Mouse (Mus musculus) frontal cortex, adult 2 months (tissue): ENCODE data around the gene Tnrc6b. TPM values are rescaled to one million over a fixed set of nuclear protein-coding genes. Genes with fewer than 3 reads are reported as not detected.

Experiments
- DNase-seq, 2 experiments: peaks; one replicate each; pipeline ENCODE4 v3.0.0; 2022; ENCODE audit warnings: low spot score in 1 of 2; ENCODE audit errors: extremely low spot score in 1 of 2
- polyA plus RNA-seq: library from polyadenylated mRNA; depleted of rRNA; stranded (reverse); fragments of >200 nt; gene quantifications from 2 replicates; pipeline ENCODE4 v1.2.3, GENCODE M21; 2012

The Tnrc6b gene
- polyA plus RNA-seq, 1 experiment, result 43.0 TPM

DNA sequence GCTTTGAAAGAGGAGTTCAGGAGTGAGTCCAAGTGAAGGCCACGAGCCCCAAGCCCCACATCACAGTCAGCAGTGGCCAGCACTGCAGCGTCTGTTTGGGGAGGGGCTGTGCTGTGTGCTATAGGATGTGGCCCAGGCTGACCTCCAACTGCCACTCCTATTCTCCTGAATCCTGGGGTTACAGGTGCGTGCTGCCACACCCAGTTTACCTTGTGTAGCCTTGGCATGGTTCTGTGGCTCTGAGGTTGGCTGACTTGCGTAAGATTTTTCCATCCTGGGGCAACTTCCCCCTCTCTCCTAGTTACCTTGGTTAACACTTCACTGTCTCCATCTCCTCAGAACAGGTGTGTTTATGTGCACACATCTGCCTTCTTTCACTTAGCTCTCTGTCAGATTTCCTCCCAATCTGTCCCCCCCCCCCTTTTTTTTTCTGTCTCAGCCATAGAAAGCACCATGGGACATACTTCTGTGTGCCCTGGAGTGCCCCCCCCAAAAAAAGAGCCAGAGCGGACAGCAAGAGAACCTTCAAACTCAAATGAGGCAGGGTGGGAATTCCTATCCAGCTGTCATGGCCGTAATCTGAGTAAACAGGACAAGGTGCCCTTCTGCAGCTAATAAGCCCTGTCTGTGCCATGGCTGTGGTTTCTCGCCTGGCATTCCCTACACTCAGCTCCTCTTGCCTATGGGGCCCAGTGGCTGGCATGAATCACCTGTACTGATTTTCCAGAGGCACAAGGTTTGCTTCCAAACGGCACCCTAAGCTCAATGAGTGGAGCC, 9.4 kb upstream of the Tnrc6b start:
- no peak for DNase-seq

DNA sequence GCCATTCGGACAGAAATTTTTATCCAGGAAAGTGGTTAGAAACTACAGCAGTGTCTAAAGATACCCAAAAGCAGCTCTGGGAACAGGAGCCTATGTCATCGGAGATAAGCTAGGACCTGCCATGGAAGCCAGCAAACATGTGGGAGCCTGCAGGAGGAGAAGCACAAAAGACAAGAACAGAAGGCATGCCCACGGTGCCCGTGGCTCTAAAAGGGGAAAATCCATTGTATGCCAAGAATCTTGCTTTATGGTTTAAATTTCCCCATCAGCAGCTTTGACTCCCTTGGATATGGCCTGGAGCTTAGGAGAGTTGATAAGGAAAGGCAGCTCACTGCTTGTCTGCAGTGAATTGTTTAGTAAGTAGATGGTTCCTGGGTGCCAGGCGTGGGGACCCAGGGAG, 8.2 kb upstream of the Tnrc6b start:
- DNase-seq, result peak in 1 of 2 experiments; percentile 49

DNA sequence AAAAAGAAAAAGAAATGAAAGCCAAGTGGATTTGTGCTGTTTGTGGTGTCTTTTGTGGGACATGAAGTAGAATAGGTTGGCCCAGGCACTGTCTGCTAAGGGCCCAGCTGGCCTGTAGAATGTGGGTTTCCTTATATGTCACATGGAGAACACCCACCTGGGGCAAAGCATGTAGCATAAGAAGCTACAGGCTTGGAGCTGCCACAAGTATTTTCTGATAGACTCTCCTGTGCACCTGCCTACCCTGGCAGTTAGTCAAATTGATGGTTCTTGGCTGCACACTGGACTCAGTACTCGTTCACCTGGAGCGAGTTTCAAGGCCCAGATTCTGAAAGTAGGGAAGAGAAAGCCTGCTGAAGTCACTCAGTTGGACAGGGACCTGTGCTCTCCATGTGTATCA, 7.6 kb upstream of the Tnrc6b start:
- DNase-seq, result no peak

DNA sequence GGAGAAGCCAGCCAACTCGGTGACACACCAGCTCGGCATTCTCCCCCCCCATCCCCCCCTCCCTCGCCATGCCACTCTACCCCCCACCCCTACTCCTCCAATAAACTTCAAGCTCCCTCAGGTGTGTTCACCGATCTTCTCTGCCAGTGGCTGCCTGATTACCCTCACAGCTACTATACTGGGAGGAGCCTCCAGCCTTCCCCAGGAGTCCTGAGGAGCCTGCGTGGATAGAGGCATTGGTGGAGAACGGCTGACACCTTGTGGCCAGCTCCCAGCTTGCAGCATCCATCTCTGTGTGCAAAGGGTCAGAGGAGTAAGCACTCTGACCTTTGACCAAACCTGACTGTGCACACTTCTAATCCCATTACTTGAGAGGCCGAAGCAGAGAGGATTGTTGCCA, 6.8 kb upstream of the Tnrc6b start:
- DNase-seq, result peak; percentile 70 to 89

DNA sequence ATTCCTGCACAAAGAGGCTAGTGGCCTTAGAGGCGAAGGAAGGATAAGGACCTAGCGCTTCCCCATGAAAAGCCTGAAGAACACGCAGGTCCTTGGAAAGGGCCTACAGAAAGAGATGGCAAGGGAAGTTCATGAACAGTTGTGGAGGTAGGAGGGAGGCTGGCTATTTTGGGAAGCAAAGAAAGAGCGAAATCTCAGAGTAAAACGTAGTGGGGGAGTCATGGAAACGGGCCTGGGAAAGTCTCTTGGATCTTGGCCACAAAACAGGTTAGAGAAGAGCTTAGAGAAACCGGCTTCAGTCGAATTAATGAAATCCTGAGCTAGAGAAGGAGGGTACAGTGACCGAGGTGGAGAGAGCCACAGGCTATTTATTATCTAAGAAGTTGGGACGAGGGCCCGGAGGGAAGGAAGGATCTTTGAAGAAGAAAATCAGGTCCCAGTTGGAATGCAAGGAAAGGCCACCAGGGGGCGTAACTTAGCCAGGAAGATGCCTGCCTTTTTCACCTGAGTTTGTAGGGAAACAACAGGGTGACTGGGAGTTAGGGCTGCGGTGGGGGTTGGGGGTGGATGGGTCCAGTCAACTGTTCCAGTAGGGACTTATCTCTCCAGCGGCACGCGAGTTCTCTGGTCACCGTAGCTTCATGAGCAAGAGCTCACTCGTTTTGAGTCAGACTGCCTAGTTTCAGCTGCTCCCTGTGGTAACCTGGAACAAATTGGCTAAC, 5.1 kb upstream of the Tnrc6b start:
- peak; percentile 65 to 95 for DNase-seq

DNA sequence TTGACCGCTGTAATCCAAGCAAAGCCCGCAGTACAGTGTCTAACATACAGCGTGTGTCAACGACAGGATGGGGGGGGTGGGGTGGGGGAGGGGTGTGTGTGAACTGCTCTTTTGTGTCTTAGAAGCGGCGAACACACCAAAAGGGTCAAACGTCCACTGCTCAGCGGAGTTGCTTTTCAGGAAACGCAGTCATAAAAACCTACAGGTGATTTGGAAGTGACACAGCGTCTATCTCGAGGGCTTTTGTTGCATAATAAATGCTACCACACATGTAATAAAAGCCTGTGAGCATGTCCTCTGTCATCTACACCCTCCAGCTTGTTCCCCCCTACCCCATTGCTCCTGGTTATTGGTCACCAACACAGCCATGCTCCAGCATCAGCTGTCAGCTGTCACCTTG, 4.5 kb upstream of the Tnrc6b start:
- DNase-seq, result no peak

DNA sequence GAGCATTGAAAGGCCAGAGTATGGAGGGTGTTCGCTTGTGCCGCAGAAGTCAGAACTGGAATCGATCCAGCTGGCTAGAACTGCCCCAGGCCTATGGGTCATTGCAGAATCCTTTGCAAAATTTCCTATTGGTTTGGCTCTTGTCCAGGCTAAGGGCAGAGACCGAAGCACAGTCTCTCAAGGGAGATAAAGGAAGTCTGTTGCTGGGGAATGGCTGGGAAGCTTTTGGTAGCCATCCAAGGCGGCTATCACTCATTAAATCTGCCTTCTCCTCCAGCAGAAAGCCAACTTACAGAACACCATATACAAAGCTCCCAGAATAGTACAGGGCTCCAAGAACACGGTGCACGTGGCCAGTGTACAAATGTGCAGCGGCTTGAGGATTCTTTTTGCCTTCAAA, 4.0 kb upstream of the Tnrc6b start:
- peak in 1 of 2 experiments; percentile 32 for DNase-seq

DNA sequence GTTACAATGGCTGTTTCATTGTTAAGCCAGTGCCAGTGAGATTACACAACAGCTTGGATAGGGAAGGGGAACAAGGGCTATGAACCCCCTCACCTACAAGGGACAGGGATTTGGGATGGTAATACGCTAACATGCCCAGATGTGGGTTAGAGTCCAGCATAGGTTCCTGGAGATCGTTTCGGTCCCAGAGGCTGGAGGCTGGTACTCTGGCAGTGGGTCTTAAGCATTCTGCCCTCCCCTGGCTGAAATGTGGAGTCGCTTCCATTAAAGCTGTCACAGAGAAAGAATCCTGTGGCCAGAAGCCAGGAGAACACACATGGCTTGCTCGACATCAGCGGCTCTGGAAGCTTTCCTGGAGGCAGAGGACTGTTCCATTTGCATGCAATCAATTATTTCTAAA, 1.5 kb upstream of the Tnrc6b start:
- DNase-seq, result no peak

DNA sequence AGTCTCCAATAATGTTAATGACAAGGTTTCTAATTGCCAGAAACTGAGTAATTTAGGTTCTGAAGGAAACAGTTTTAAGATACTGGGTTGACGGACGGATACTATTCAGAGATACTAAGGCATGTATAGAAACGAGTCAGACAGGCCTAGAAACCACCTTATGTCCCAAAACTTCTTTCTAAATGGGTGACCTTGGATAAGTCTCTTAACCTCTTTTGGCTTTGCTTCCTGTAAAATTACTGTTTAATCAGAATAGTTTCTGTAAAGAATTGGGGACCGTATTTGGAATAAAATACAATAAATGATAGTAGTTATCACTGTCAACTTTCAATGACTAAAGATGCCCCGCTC, 881 bp upstream of the Tnrc6b start:
- no peak for DNase-seq

DNA sequence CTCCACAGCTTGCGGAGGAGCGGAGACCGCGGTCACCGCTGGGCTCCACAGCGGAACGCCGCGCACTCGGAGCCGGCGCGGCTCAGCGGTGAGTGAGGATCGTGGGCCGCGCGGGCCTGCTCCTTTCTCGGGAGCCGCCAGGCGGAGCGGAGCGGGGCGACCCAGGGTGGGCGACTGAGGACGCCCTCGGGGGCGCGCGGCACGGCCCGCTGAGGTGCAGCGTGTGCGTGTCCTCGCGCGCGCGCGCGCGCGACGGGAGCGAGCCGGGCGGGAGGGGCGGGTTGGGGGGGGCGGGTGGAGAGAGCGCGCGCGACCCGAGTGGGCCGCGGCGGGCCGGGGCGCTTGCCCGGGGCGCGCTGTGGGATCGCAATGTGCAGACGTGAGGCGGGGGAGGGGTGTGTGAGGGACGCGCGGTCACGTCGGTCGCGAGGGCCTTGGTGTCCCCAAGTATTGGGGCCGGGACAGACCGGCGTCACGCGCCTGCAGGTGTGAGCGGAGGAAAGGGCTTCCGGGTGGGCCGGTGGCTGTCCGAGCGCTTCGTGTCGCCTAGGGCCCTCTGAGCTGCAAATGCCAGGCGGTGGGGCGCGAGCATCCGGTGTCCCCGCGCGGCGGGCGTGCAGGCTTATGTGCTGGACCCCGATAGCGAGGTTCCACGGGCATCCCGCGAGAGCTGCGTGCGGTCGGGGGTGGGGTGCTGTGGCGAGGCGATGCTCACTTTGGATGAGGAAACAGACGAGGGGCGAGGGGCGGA, 463 bp downstream of the Tnrc6b start:
- DNase-seq, result peak; percentile 36 to 45

DNA sequence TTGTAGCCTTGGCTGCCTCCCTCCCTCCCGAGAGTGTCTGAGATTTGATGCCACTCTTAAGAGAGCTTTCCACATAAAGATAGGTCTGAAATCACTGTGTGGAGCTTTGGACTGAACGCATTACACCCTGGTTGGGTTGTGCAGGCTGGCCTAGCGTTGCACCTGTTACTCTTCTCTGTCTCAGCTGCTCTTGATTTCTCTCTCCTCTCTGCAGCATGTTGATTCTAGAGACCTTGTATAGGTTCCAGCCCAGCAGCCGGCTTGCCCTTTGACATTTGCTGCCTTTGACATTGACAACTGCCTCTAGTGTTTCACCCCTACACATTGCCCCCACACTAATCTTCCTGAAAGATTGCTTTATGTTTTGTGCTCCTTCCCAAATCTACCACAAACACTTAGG, 3.2 kb downstream of the Tnrc6b start:
- no peak for DNase-seq

DNA sequence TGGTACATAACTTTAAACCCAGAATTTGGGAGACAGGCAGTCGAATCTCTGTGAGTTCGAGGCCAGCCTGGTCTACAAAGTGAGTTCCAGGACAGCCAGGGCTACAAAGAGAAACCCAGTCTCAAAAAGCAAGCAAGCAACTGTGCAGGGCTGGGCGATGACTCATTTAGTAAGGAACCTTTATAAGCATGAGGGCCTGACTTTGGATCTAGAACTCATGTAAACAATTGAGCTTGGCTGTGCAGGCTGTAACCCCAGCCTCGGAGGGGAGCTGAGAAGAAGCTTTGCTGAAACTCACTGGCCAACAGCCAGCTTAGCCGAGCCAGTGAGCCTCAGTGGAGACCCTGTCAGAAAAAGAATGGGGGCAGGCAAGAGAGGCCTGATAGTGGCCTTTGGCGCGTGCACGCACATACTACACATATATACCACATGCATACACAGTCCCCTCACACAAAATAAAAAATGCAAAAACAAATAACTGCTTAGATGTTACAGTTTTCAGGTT, 5.6 kb downstream of the Tnrc6b start:
- no peak for DNase-seq

DNA sequence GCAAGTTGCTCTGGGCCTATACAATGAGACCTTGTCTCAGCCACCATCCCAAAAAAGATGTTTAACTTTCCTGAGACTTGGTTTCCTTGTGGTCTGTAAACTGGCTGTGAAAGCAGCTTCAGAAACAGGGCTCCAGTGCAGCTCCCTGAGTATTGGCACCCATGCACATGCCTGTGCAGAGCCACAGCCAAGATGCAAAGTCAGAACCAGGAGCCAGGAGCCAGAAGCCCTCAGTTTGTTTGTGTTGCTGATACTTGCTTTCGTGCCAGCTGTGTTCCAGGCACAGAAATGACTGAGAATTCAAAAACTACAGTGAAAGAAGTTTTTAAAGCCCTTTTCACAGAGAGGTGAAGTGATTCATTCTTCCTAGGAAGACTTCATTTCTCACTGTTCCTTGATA, 6.3 kb downstream of the Tnrc6b start:
- no peak for DNase-seq

DNA sequence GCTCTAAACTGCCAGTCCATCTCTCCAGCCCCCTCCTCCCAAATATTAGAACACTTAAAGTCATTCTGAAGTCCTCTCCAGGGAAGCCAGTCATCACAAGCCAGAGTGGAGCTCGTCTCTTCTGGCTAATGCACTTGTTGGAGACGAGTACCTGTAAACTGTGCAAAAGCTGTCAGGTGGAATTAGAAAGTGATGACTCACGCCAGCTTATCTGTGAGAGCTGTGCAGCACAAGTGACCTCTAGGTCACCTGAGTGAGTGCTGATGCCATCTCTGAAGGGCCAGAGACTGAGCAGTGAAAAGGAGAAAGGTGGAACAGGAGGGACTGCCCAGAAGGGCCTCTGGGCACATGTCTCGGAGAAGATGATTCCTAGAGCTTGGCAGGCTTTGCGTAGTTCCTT, 9.1 kb downstream of the Tnrc6b start:
- DNase-seq, result no peak

DNA sequence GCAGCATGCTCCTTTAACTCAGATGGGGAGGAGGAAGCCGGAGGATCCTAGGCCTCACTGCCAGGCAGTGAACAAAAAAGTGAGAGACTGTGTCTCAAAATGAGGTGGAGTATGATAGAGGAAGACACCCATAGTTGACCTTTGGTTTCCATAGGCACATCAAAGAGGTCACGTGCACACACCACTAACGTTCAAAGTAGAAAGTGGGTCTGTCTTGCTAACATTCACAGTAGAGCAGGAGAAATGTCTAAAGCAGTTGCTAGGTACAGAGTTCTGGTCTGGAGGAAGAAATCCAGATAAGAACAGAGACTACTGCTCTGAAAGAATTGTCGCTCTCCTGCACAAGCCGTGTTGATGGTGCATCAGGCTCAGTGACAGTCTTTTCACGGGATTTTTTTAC, 10.7 kb downstream of the Tnrc6b start:
- DNase-seq, result no peak

DNA sequence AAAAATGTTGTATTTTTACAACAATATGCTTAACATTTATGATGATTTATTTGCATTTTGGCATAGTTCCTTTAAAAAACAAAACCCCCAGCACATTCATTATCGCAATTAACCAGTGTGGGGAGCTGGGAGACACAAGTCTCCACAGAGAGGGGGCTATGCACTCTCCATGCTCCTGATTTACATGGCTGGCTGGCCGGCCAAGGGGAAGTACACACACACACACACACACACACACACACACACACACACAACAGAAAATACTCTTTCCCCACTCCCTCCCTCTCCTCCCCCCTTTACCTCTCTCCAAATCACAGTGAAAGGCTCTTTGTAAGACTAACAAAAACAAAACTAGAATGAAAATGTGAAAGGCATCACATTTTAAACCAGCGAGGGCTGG, 11.3 kb downstream of the Tnrc6b start:
- DNase-seq, result no peak

DNA sequence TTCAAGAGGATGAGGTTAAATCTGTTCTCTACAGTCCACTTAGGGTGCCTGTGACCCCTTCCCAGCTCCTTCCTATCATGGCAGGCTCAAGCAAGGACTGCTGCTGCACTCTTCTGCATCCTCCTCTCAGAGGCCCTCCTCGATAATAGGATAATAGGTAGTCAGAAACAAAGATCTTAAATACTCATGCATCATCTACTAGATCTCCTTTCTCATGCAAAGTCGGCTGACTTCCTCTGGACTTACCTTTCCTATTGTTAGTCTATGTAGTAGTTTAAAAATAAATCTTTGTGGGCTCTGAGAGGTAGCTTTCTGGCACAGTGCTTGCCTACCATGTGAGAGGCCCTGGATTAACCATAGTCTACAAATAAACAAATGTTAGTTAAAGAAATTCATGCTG, 18.4 kb downstream of the Tnrc6b start:
- DNase-seq, result no peak

DNA sequence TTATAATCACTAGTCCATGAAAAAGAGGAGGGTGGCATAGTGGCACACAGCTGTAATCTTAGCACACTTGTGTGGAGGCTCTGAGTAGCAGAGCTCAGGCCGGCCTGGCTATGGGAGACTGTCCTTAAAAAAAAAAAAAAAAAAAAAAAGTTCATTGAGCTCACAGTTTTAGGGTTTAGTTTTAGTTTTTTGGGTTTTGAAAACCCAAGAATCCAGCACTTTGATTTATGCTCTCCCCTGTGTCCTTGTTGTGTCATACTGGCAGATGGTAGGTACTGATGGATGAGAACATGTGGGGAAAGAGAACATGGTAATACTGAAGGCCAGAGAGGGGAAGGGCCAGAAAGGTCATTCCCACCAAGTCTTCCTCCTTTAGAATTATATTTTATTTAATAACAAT, 19.9 kb downstream of the Tnrc6b start:
- DNase-seq, result no peak

DNA sequence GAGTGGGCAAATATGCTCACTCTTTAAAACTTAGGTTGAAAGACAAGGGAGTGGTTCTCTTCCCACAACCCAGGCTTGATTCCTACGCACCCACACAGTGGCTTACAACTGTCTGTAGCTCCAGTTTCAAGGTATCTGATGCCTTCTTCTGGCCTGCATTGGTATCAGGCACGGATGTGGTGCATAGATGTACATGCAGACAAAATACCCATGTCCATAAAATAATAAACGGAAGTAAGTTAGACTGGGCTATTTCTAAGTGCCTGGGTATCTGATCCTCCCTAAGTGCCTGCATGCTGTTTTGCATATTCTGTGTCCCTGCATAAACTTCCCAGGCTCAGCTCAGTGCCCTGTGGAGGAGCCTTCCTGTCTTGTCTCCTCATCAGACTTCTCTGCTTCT, 20.4 kb downstream of the Tnrc6b start:
- DNase-seq, result no peak

DNA sequence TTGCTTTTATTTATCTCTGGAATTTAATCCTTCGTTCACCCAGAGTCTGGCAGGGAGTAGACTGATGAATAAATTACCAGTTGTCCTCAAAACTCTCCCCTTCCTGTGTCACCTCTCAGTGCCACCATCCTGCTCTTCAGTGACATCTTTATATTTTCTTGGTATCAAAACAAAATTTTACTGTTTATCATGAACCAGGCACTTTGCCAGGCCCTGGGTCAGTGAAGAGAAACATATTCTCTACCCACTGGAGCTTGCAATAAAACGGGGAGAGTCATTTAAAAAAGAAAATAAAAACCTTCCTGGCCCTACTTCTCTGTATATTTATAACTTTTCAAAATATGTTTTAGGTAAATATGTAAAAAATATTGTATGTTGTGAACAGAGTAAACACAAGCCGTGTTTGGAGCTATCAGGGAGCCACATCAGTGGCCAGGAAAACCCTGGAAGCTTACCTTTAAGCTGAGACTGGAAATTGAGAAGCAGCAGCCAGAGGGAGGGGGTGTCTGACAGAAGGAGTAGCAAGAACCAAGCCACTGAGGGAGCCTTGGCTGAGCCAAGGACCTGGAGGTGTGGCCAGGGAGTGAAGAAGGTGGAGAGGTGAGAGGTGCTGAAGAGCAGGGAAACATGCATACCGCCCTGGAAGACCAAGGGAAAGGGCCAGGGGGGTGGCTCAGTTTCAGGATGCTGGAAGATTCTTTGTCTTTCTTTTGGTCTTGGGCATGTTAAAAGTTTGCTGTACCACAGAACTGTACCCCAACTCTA, 21.3 kb downstream of the Tnrc6b start:
- no peak for DNase-seq

DNA sequence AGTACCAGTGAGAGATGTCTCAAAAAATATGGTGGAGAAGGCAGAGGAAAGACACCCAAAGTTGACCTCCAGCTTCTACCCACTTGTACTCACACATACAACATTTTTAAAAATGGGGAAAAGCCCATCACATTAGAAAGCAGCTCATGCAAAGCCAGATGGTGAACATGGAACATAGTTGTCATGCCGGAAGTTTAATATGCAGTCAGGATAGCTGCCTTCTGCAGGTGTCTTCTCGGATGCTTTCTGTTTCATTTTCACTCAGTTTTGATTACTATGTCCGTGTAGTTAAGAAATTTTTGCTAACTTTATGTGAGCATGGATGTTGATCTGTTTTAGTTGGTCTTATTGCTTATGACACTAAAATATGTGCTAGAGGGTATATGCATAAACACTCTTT, 24.2 kb downstream of the Tnrc6b start:
- no peak for DNase-seq
